13 mouse cellular contexts compared by ENCODE assay signal in the genomic region with DNA sequence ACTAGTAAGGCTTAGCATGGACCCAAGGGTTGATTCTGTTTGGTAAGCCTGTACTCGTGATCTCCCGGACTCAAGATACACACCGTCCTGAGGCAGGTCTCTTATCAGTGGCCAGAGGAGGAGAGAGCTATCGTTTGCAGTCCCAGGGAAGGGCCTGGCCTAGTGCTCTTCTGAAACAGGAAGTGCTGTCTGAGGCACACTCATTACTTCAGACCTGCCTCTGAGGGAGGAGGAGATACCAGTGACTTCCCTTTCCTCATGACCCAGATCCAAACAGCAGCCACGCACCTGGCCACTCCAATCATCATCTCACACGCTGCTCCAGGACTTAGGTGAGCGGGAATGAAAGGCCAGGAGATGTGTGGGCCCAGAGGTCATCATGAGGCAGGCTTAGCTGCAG.
DNase-seq lines count a peak whose midpoint lies in the region; ATAC-seq and TF ChIP-seq lines count a peak whose summit lies in the region.
"Had no signal": no experiment of that assay in that cellular context is flagged by ENCODE, and none has a peak within 500 bp of the region (broad histone marks: within the 10 kb centered on the region; RNA-seq: fewer than 3 reads in every experiment).

No protein-coding gene starts in this region.

- ATAC-seq in G1E (ENCODE audit: extremely low read depth, insufficient number of reproducible peaks, low FRiP score, poor library complexity, severe bottlenecking): peak; percentile 89
- ATAC-seq in common myeloid progenitor, adult 5-6 weeks (replicated peaks; ENCODE audit: low read depth, poor library complexity, severe bottlenecking): peak; percentile 81
- ATAC-seq in liver, postnatal 0 days: peak; percentile 38; the same call in 1 of the 2 replicates
- peak; percentile 62; the same call in 1 of the 2 replicates for ATAC-seq in stomach, embryonic 16.5 days (ENCODE audit: insufficient read depth, low FRiP score)
- ATAC-seq in hindbrain, embryonic 13.5 days (ENCODE audit: low FRiP score): no peak
- ATAC-seq in forebrain, embryonic 13.5 days: no peak
- ATAC-seq: hindbrain, embryonic 16.5 days had no signal

- H3K4me1 ChIP-seq in G1E (ENCODE audit: insufficient read depth, low read depth, low read length): peaks cover 23% of the 10 kb centered on the region
- H3K4me1 ChIP-seq in liver, postnatal 0 days (ENCODE audit: insufficient read depth): peaks cover 5% of the 10 kb centered on the region
- H3K4me1 ChIP-seq in stomach, embryonic 16.5 days (ENCODE audit: control insufficient read depth, insufficient read depth, low read length): no peaks in the 10 kb centered on the region
- H3K4me1 ChIP-seq in hindbrain, embryonic 13.5 days (replicated peaks): no peaks in the 10 kb centered on the region
- H3K4me1 ChIP-seq in forebrain, embryonic 13.5 days: no peaks in the 10 kb centered on the region
- H3K4me1 ChIP-seq: midbrain, embryonic 12.5 days had no signal

- H3K27me3 ChIP-seq in G1E (ENCODE audit: insufficient read depth, low read length): peaks cover under 1% of the 10 kb centered on the region; the same call in 1 of the 2 replicates
- no peaks in the 10 kb centered on the region for H3K27me3 ChIP-seq in liver, postnatal 0 days (ENCODE audit: insufficient read depth, low read length)
- H3K27me3 ChIP-seq in stomach, embryonic 16.5 days (ENCODE audit: control insufficient read depth, insufficient read depth, low read length): no peaks in the 10 kb centered on the region
- H3K27me3 ChIP-seq in hindbrain, embryonic 13.5 days: no peaks in the 10 kb centered on the region
- H3K27me3 ChIP-seq in forebrain, embryonic 13.5 days: no peaks in the 10 kb centered on the region
- H3K27me3 ChIP-seq: midbrain, embryonic 12.5 days had no signal

- TF ChIP-seq EP300 in liver, postnatal 0 days (IDR thresholded peaks at IDR 0.05; ENCODE audit: low read depth): no peak

- peak overlapping the region; percentile 45; the same call in 1 of the 2 replicates for H3K27ac ChIP-seq in liver, postnatal 0 days (ENCODE audit: low read depth)
- no peak overlapping the region for H3K27ac ChIP-seq in stomach, embryonic 16.5 days (ENCODE audit: low read length)
- no peak overlapping the region for H3K27ac ChIP-seq in hindbrain, embryonic 13.5 days
- H3K27ac ChIP-seq in forebrain, embryonic 13.5 days: no peak overlapping the region
- H3K27ac ChIP-seq: left cerebral cortex, adult 2 months; midbrain, embryonic 12.5 days had no signal

- H3K9ac ChIP-seq in liver, postnatal 0 days (replicated peaks): no peak overlapping the region
- H3K9ac ChIP-seq in stomach, embryonic 16.5 days (ENCODE audit: low read length): no peak overlapping the region
- H3K9ac ChIP-seq in hindbrain, embryonic 13.5 days: no peak overlapping the region
- no peak overlapping the region for H3K9ac ChIP-seq in forebrain, embryonic 13.5 days
- H3K9ac ChIP-seq: midbrain, embryonic 12.5 days had no signal

- peak overlapping the region; percentile 61; the same call in 1 of the 2 replicates for H3K4me3 ChIP-seq in G1E (ENCODE audit: low read depth, low read length)
- H3K4me3 ChIP-seq in liver, postnatal 0 days (ENCODE audit: low read depth, low read length): no peak overlapping the region
- H3K4me3 ChIP-seq in stomach, embryonic 16.5 days (replicated peaks; ENCODE audit: low read length): no peak overlapping the region
- no peak overlapping the region for H3K4me3 ChIP-seq in hindbrain, embryonic 13.5 days
- H3K4me3 ChIP-seq in forebrain, embryonic 13.5 days: no peak overlapping the region
- H3K4me3 ChIP-seq: erythroblast, embryonic 14.5 days; left cerebral cortex, adult 2 months; midbrain, embryonic 12.5 days had no signal

- WGBS in liver, postnatal 0 days (ENCODE audit: insufficient replicate concordance): 26% methylated on average over 7 of the region's 7 CpGs
- 67% methylated on average over 7 of the region's 7 CpGs for WGBS in stomach, embryonic 16.5 days
- WGBS in hindbrain, embryonic 13.5 days: 86% methylated on average over 7 of the region's 7 CpGs
- WGBS in forebrain, embryonic 13.5 days: 93% methylated on average over 7 of the region's 7 CpGs

- peak; percentile 10 for DNase-seq in G1E (ENCODE audit: low spot score)
- DNase-seq in liver, postnatal 0 days: peak; percentile 18
- no peak for DNase-seq in ovary, postnatal 36 days (ENCODE audit: low spot score)
- DNase-seq: cerebellum, adult 11-12 months; gastrocnemius, postnatal 25 days had no signal

- no peak overlapping the region for H3K4me2 ChIP-seq in liver, postnatal 0 days (ENCODE audit: low read depth, low read length)
- H3K4me2 ChIP-seq in stomach, embryonic 16.5 days (ENCODE audit: low read depth, low read length): no peak overlapping the region
- H3K4me2 ChIP-seq in hindbrain, embryonic 13.5 days: no peak overlapping the region
- H3K4me2 ChIP-seq in forebrain, embryonic 13.5 days: no peak overlapping the region
- H3K4me2 ChIP-seq: midbrain, embryonic 12.5 days had no signal

- TF ChIP-seq CTCF in G1E (IDR thresholded peaks at IDR 0.05; ENCODE audit: low read depth, low read length): no peak
- TF ChIP-seq CTCF in liver, postnatal 0 days (IDR thresholded peaks at IDR 0.05; ENCODE audit: low read depth): no peak

- no peaks in the 10 kb centered on the region for H3K9me3 ChIP-seq in G1E (replicated peaks)
- no peaks in the 10 kb centered on the region for H3K9me3 ChIP-seq in liver, postnatal 0 days (ENCODE audit: low read length)
- no peaks in the 10 kb centered on the region for H3K9me3 ChIP-seq in stomach, embryonic 16.5 days (replicated peaks; ENCODE audit: control insufficient read depth, low read length)
- H3K9me3 ChIP-seq in hindbrain, embryonic 13.5 days: no peaks in the 10 kb centered on the region
- no peaks in the 10 kb centered on the region for H3K9me3 ChIP-seq in forebrain, embryonic 13.5 days (replicated peaks)
- H3K9me3 ChIP-seq: midbrain, embryonic 12.5 days had no signal

- H3K36me3 ChIP-seq in G1E (replicated peaks): no peaks in the 10 kb centered on the region
- no peaks in the 10 kb centered on the region for H3K36me3 ChIP-seq in liver, postnatal 0 days (replicated peaks; ENCODE audit: insufficient read depth, low read length)
- H3K36me3 ChIP-seq in stomach, embryonic 16.5 days (ENCODE audit: control insufficient read depth, insufficient read depth, low read length): no peaks in the 10 kb centered on the region
- H3K36me3 ChIP-seq in hindbrain, embryonic 13.5 days: no peaks in the 10 kb centered on the region
- H3K36me3 ChIP-seq in forebrain, embryonic 13.5 days (ENCODE audit: poor library complexity, severe bottlenecking): no peaks in the 10 kb centered on the region
- H3K36me3 ChIP-seq: midbrain, embryonic 12.5 days had no signal

Comparison
In these comparisons a context has a peak if more than half of its experiments do, and no peak if none do; other contexts are left out.
1. ATAC-seq: peak in G1E (single experiment), common myeloid progenitor, adult 5-6 weeks (single experiment), liver, postnatal 0 days (single experiment) and stomach, embryonic 16.5 days (single experiment); none in hindbrain, embryonic 13.5 days (single experiment) and forebrain, embryonic 13.5 days (single experiment).